Mouse (Mus musculus): ENCODE measurements around the gene Fbxo24.

The Fbxo24 gene

GRCm38 (mm10) chr5:137600281-137600618, 28.6 kb downstream of the Fbxo24 start:
- DNase-seq = no peak

GRCm38 (mm10) chr5:137599600-137599999, 29.2 kb downstream of the Fbxo24 start:
- DNase-seq = peak; percentile 52

GRCm38 (mm10) chr5:137598100-137598826, 30.5 kb downstream of the Fbxo24 start:
- no peak for DNase-seq

- DNase-seq = no peak
Observed at GRCm38 (mm10) chr5:137597625-137598024, 31.2 kb downstream of the Fbxo24 start.

GRCm38 (mm10) chr5:137596601-137597261, 32.1 kb downstream of the Fbxo24 start:
- no peak for DNase-seq

- no peak for DNase-seq
Observed at GRCm38 (mm10) chr5:137595921-137596320, 32.9 kb downstream of the Fbxo24 start.

- DNase-seq = no peak
Observed at GRCm38 (mm10) chr5:137590507-137590906, 38.3 kb downstream of the Fbxo24 start.

GRCm38 (mm10) chr5:137584976-137585375, 43.8 kb downstream of the Fbxo24 start:
- DNase-seq = peak; percentile 76

- DNase-seq = no peak
Observed at GRCm38 (mm10) chr5:137583670-137584169, 45.1 kb downstream of the Fbxo24 start.

- no peak for DNase-seq
Observed at GRCm38 (mm10) chr5:137582702-137583101, 46.1 kb downstream of the Fbxo24 start.

GRCm38 (mm10) chr5:137580246-137580645, 48.6 kb downstream of the Fbxo24 start:
- no peak for DNase-seq

- peak; percentile 86 for DNase-seq
Observed at GRCm38 (mm10) chr5:137574470-137574901, 54.3 kb downstream of the Fbxo24 start.

GRCm38 (mm10) chr5:137570691-137571586, 57.9 kb downstream of the Fbxo24 start:
- DNase-seq = no peak

- DNase-seq = no peak
Observed at GRCm38 (mm10) chr5:137570181-137570580, 58.6 kb downstream of the Fbxo24 start.

GRCm38 (mm10) chr5:137569665-137570064, 59.1 kb downstream of the Fbxo24 start, which contains the start of gene Tfr2:
Gene Tfr2, plus strand, starts transcription at chr5:137569840.
- no peak for DNase-seq

GRCm38 (mm10) chr5:137569031-137569430, 59.8 kb downstream of the Fbxo24 start:
- no peak for DNase-seq

- no peak for DNase-seq
Observed at GRCm38 (mm10) chr5:137568223-137568798, 60.5 kb downstream of the Fbxo24 start.

- no peak for DNase-seq
Observed at GRCm38 (mm10) chr5:137566416-137566815, 62.4 kb downstream of the Fbxo24 start.

- DNase-seq = no peak
Observed at GRCm38 (mm10) chr5:137565744-137566143, 63.1 kb downstream of the Fbxo24 start.

GRCm38 (mm10) chr5:137562965-137563364, 65.8 kb downstream of the Fbxo24 start:
- no peak for DNase-seq

Data from cerebellum, adult 9-11 months (tissue).